Mouse (Mus musculus) liver, embryonic 11.5 days (tissue): Measurements from ENCODE around the gene Prl7d1. TPM values are rescaled to one million over a fixed set of nuclear protein-coding genes. Genes with fewer than 3 reads are reported as not detected.

Experiments used
- polyA plus RNA-seq: library from polyadenylated mRNA; unstranded; fragments of >200 nt; fragmentation: Nextera tagmentation; extraction: Ambion mirVana; gene quantifications from 2 replicates; pipeline ENCODE4 v1.2.1, GENCODE M21; 2014

The Prl7d1 gene
- polyA plus RNA-seq, 1 experiment from 2014 or later, result not detected

Other genes with a start within 250 kb of the Prl7d1 start
- not detected in 2 replicates for gene Prl8a8, start 203.5 kb downstream of the Prl7d1 start, polyA plus RNA-seq
- not detected in 2 replicates for gene Prl8a9, start 152.1 kb downstream of the Prl7d1 start, polyA plus RNA-seq
- not detected in 2 replicates for gene Prl8a1, start 134.6 kb downstream of the Prl7d1 start, polyA plus RNA-seq
- gene Prl7b1, start 106.2 kb downstream of the Prl7d1 start, polyA plus RNA-seq, result not detected in 2 replicates
- not detected in 2 replicates for gene Prl7a1, start 74.2 kb downstream of the Prl7d1 start, polyA plus RNA-seq
- not detected in 2 replicates for gene Prl7a2, start 48.7 kb downstream of the Prl7d1 start, polyA plus RNA-seq
- not detected in 2 replicates for gene Prl7c1, start 64.1 kb upstream of the Prl7d1 start, polyA plus RNA-seq
- gene Prl2a1, start 84.9 kb upstream of the Prl7d1 start, polyA plus RNA-seq, result not detected in 2 replicates
- not detected in 2 replicates for gene Prl2c1, start 132.6 kb upstream of the Prl7d1 start, polyA plus RNA-seq